Mouse (Mus musculus) CH12.LX (cell line): ENCODE results near the gene Gucy1b1.
A peak's percentile ranks its signal among the peaks of the same experiment; 100 is the strongest.

Source experiments
- CHD1 ChIP-seq: IDR thresholded peaks from 2 replicates; pipeline ENCODE4 v1.6.1; 2012; ENCODE audit warnings: low read depth, low read length, improper control_type of control experiment, inconsistent platforms
- CTCF ChIP-seq, 2 experiments: IDR thresholded peaks in 1 of 2; conservative IDR thresholded peaks in 1 of 2; 2 replicates each; pipeline ENCODE4 v1.5.1; 2011 to 2012; ENCODE audit warnings: low read depth in 2 of 2, low read length in 2 of 2, improper control_type of control experiment in 1 of 2, inconsistent platforms in 1 of 2, mild to moderate bottlenecking in 1 of 2, moderate library complexity in 1 of 2
- ELF1 ChIP-seq: IDR thresholded peaks from 2 replicates; pipeline ENCODE4 v1.6.1; 2014; ENCODE audit warnings: low read depth, mild to moderate bottlenecking, inconsistent platforms, low read length, improper control_type of control experiment
- EP300 ChIP-seq: IDR thresholded peaks from 2 replicates; pipeline ENCODE4 v1.6.1; 2011; ENCODE audit warnings: low read length, improper control_type of control experiment
- HCFC1 ChIP-seq: IDR thresholded peaks from 2 replicates; pipeline ENCODE4 v1.6.1; 2012; ENCODE audit warnings: low read depth, mild to moderate bottlenecking, inconsistent platforms, low read length, improper control_type of control experiment
- IRF4 ChIP-seq: IDR thresholded peaks from 2 replicates; pipeline ENCODE4 v1.6.1; 2014; ENCODE audit warnings: low read depth, mild to moderate bottlenecking, inconsistent platforms, low read length, improper control_type of control experiment
- MAX ChIP-seq: IDR thresholded peaks from 2 replicates; pipeline ENCODE4 v1.6.1; 2011; ENCODE audit warnings: low read length, improper control_type of control experiment
- MAZ ChIP-seq: IDR thresholded peaks from 2 replicates; pipeline ENCODE4 v1.6.1; 2012; ENCODE audit warnings: low read depth, mild to moderate bottlenecking, inconsistent platforms, low read length, improper control_type of control experiment, moderate library complexity
- MXI1 ChIP-seq: IDR thresholded peaks from 2 replicates; pipeline ENCODE4 v1.6.1; 2011; ENCODE audit warnings: mild to moderate bottlenecking, low read depth, low read length, improper control_type of control experiment
- POLR2A ChIP-seq: IDR thresholded peaks from 2 replicates; pipeline ENCODE4 v1.6.1; 2011; ENCODE audit warnings: low read depth, mild to moderate bottlenecking, improper control_type of control experiment, low read length
- RCOR1 ChIP-seq: conservative IDR thresholded peaks from 2 replicates; pipeline ENCODE4 v1.6.1; 2012; ENCODE audit warnings: low read depth, mild to moderate bottlenecking, inconsistent platforms, low read length, improper control_type of control experiment
- TBP ChIP-seq: conservative IDR thresholded peaks from 2 replicates; pipeline ENCODE4 v1.6.1; 2011; ENCODE audit warnings: low read depth, low read length, improper control_type of control experiment
- USF1 ChIP-seq: IDR thresholded peaks from 2 replicates; pipeline ENCODE4 v1.6.1; 2014; ENCODE audit warnings: low read depth, mild to moderate bottlenecking, inconsistent platforms, low read length, improper control_type of control experiment
- ZMIZ1 ChIP-seq: IDR thresholded peaks from 2 replicates; pipeline ENCODE4 v1.6.1; 2012; ENCODE audit warnings: low read depth, mild to moderate bottlenecking, inconsistent platforms, low read length, improper control_type of control experiment

DNA sequence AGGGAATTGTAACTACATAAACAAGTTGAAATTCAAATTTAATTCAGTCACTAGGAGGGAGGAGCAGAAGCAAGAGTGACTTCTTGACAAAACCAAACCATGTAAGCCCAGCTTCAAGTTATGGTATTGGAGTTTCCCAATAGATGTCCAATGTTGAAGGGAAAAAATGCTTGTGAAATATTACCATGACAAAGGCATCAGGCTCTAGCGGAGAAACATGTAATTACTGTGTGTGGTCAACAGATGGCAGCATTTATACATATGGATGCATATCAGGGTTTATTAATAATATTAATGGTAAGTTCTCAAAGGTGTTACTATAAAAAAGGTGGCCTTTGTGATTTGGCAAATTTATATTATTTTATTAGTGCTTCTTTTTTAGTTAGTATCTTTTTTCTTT is 78.5 kb downstream of the Gucy1b1 start:
- no peak for TF ChIP-seq POLR2A
- TF ChIP-seq IRF4: no peak
- no peak for TF ChIP-seq EP300
- TF ChIP-seq MXI1: no peak
- peak; percentile 51 to 74; a peak in 3 of 4 replicates for TF ChIP-seq CTCF (conservative IDR thresholded peaks at IDR 0.05 in 1 of 2, IDR thresholded peaks at IDR 0.05 in 1 of 2; ENCODE audit: low read depth in 2 of 2, low read length in 2 of 2)
- TF ChIP-seq HCFC1: no peak
- TF ChIP-seq ZMIZ1: no peak
- TF ChIP-seq TBP: no peak
- TF ChIP-seq CHD1: no peak
- no peak for TF ChIP-seq RCOR1
- no peak for TF ChIP-seq MAZ
- TF ChIP-seq MAX: no peak
- no peak for TF ChIP-seq ELF1
- TF ChIP-seq USF1: no peak
